Mouse (Mus musculus) ES-Bruce4 (cell line): ENCODE data around the gene Tarbp1.

Source experiments
- CTCF ChIP-seq: IDR thresholded peaks from one replicate; pipeline ENCODE4 v1.8.1; 2011; ENCODE audit warnings: low read depth, low read length
- EP300 ChIP-seq: IDR thresholded peaks from 2 replicates; pipeline ENCODE4 v1.6.1; 2011; ENCODE audit warnings: low read depth, low read length; ENCODE audit not compliant: insufficient read depth
- POLR2A ChIP-seq: IDR thresholded peaks from one replicate; pipeline ENCODE4 v1.8.1; 2011; ENCODE audit warnings: low read length; ENCODE audit not compliant: insufficient read depth

DNA sequence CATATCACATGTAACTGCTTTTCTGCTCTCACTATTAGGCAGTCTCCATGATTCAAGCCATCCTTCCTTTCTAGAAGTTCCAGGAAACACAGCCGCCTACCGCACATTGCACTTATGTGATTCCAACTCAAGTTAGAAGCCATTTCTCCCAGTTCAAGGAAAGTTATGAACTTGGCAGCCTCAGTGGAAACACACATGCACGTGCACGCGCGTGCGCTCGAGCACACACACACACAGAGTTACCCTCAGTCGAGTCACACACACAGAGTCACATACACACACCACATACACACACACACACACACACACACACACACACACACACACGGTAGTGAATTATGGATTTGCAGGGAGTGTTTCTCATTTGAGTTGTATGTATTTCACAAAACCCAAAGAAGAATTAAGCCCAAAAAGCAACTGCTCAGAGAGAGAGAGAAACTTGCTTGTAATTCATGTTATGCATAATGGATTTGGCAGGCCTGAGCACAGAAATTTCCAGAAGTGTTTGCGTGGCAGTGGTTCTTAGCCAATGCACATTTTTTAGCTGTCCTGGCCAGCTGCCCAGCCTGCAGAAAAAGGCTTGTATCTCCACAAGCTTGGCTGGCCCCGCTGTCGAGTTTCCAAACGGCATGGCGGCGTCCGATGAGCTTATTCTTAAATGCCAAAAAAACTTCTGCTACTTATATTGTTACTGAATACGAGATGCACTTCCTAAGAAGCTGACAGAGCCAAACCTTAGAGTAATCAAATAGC lies 49.5 kb upstream of the Tarbp1 start:
- no peak for TF ChIP-seq EP300
- no peak for TF ChIP-seq CTCF
- TF ChIP-seq POLR2A: no peak
